Mouse (Mus musculus): ENCODE data around the gene Sema6d. TPM values are rescaled to one million over a fixed set of nuclear protein-coding genes. Genes with fewer than 3 reads are reported as not detected.
A peak's percentile ranks its signal among the peaks of the same experiment; 100 is the strongest.

The Sema6d gene
- 10 to 100 TPM; 31.3 to 45.5 TPM for total RNA-seq (2021)

DNA sequence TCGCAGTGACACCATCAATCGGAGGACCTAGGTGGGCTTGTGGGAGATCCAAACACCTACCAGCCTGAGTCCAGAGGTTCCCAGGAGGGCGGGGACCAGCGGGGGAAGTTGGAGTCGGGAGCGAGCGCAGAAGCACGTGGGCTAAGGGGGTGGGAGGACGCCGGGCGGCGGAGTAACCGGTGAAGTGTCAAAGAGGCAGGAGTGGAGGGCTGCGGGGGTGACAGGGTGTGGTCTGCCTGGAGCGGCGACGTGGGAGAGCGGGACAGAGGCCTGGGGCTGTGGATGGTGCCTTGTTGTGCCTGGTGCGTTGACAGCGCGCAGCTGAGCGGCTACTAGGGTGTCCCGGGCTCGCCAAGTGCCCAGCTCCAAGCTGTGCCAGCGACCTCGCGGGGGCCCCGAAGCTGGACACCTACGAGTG, at the start of gene Sema6d:
Sema6d (plus strand) TSS at position 157 of the 418 bp plus-strand sequence.
- intact Hi-C loops (cut with DNase I) = loop anchor here (10.0 kb wide), 1 partner anchor 775 kb away; no protein-coding TSS in a partner anchor
- peak; percentile 9 to 16 for DNase-seq

DNA sequence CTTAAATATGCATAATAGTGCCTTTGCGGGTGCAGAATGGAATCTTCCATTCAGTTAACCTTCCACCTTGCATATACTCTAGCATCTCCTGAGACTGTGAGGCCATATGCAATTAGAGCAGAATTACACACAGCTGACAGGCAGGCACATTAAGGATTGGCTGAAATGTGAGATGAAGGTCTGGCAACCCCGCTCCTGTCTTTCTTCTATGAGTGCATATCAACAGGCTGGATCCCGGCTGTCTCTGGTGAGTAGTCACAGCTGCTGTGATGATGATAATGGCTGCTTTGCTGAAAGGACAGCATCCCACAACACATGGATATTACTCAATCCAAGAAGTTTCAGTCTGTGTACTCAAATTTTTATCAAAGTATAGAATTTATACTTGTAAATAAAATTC, 29.9 kb upstream of the Sema6d start:
- intact Hi-C loops (cut with DNase I) = no loop called here
- no peak for DNase-seq

DNA sequence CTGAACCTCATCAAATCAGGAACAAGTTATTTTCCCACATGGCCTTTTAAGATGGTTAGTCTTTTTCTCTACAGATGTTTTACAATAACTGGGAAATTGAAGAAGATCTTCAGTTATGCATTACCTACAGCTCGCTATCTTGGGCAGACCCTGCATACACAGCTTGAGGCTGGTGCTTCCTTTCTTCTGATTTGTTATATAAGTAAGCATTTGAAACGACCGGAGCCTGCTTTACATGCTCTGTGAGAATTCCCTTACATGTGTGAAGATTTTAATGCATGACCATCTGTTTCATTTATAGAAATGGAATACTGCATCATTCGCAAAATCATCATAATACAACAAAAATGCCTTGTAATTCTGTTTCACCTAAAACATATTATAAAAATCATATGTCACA, 21.4 kb upstream of the Sema6d start:
- no peak for DNase-seq
- intact Hi-C loops (cut with DNase I) = no loop called here

DNA sequence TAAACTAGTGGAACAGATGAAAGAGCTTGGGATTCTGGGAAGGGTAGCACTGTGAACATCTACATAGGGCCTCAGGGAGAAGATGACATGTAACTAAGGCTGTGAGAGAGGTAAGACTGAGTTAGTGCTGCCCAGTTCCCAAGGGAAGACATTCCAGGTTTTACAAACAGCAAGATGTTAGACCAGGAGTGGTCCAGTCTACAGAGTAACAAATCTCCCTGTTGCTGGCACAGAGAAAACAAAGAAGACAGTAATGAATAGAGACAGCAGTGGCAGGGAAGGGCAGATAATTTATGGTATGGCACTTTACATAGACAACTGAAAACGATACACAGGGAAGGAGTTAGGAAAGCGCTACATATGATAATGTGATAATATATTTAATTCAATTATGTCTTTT, 19.1 kb upstream of the Sema6d start:
- intact Hi-C loops (cut with DNase I) = no loop called here
- no peak for DNase-seq

DNA sequence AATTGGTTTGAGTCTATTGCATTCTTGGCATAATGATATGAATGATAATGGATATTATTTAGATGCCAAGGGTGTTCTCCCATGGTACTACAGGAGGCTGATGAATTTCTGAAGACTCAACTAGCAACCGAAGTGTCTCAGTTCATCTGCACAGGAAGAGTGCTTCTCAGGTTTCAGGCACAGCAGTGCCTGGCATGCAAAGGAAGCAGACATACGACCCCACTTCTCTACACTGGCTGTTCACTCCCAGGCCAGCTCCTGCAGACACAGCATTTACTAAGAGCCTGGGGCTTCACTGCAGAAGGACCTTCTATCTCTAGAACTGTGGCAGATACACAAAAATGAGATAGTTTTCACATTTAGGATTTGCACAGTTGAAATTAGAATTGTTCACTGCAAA, 18.4 kb upstream of the Sema6d start:
- intact Hi-C loops (cut with DNase I) = no loop called here
- no peak for DNase-seq

DNA sequence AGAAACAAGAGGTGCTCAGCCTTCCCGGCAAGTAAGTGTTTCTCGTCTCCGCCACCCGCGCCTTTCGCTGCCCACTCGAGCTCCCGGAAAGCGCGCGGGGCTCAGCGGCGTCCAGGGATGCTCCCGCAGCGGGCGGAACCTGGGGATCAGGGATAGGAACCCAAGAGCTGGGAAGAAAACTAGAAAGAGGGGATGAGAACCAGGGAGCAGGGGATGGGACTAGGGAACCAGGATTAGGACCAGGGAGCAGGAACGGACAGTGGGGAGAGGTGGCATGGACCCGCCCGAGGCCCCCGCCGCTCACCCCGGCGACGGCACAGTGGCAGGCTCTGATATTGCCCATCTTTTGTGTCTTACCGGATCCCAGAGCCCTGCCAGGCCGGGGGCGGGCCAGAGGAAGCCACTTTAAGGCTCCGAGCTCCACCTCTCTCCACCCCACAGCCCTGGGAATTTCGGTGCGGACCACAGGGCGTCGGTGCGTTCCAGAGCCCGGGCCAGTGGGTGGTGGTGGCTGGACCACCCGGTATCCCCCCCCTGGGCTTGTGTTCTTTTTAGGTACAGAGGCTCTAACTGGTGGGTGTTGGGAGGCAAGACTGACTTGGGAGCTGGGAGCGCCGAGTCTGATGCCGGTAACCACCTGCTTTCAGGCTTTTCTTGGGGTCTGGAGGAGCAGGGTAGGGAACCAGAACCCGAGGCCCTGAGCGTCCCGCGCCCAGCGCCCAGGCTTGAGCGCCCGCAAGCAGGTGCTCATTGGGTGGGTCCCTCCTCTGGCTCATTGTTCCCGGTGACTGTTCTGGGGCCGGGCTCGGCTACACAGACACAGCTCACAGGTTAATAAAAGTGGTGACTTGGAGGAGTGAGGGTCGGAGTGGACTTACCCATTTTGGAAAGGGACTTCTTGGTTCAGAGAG, 717 bp downstream of the Sema6d start:
- intact Hi-C loops (cut with DNase I) = no loop called here
- DNase-seq = peak in 1 of 2 experiments; percentile 13

DNA sequence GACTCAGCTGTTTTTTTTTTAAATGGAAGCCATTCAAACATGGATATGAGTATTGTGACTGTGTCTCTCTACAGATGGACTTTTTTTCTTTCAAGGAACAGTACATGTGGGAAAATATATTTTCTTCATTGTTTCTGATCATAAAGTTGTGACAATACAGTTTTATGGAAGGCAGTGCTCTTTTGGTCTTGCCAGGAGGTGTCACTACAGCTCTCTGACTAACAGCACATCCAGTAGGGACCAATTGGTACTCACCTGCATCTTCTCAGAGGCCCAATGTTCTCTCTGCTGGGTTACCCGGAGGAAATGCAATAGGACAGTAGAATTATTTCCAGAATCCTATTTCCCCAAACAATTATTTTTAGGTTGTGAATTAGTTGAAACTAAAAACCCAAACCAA, 9.9 kb downstream of the Sema6d start:
- DNase-seq = no peak
- intact Hi-C loops (cut with DNase I) = loop anchor here (5.0 kb wide), 2 partner anchors 508 to 563 kb away; no protein-coding TSS in a partner anchor

DNA sequence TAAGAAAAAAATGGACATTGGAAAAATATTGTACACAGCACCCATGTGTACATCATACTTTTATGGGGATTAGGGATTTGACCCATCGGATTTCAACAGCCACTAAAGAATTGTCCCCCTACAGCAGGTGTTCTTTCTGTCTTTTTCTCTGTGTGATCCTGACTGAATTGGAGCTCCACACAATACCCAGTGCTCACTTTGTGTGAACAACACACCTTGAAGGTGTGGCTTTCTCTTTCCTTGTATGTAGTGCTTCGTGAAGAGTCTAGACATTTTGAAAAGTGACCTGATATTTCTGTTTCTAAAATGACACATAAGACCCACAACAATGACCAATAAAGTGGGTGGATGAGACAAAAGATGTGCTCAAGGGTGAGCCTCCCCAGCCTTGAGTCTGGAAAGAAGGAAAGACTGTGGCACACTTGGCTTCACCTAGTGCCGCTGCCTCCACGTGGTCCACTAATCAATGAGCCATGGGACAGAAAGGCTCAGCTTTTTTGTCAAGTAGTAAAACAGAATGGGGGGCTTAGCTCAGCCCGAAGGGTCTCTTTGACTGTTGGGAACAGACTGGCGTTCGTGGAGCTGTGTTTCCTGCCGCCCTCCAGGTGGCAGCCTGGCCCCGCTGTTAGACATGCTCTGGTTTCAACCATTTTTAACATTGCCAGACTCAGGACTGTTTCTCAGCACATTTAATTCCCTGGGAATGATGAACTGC, 10.9 kb downstream of the Sema6d start:
- intact Hi-C loops (cut with DNase I) = loop anchor here (1.0 to 5.0 kb wide), 5 partner anchors 199 to 1089 kb away; no protein-coding TSS in a partner anchor

DNA sequence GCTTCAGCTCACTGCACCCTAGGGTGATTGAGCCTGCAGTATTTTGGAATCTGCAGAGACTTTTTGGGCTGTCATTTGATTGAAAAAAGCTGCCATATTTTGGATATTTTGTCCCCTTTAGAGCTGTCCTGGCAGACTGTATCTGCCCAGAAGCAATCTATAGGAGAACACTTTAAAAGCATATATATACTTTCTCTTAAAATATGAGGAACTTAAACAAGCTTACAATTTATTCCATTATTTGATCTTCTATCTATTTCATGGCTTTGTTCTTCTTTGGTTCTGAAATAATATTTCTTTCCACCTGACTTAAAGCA, 11.4 kb downstream of the Sema6d start:
- DNase-seq = no peak
- intact Hi-C loops (cut with DNase I) = loop anchor here (1.0 to 5.0 kb wide), 5 partner anchors 198 to 1088 kb away; no protein-coding TSS in a partner anchor

More for the DNA sequence above, 10.9 kb downstream of the Sema6d start:
- DNase-seq = peak; percentile 65 to 78

DNA sequence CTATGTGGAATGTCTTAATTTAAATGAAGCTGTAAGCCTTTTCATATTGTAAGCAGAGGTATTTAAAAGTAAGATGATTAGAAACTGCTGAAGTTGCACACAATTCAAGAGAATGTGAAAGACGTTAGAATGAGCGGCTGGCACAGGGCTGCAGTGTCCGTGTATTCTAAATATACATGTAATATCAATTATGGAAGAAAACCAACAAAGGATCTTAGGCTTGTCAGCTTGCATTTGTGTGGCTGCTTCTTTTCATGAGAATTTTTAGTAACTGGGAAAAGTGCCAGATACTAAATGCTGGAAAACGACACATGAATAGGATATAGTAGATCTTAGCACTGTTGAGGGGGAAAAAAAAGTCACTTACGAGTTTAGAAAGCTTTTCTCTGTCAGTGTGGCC, 11.8 kb downstream of the Sema6d start:
- intact Hi-C loops (cut with DNase I) = loop anchor here (1.0 to 5.0 kb wide), 5 partner anchors 198 to 1088 kb away; no protein-coding TSS in a partner anchor
- DNase-seq = no peak

DNA sequence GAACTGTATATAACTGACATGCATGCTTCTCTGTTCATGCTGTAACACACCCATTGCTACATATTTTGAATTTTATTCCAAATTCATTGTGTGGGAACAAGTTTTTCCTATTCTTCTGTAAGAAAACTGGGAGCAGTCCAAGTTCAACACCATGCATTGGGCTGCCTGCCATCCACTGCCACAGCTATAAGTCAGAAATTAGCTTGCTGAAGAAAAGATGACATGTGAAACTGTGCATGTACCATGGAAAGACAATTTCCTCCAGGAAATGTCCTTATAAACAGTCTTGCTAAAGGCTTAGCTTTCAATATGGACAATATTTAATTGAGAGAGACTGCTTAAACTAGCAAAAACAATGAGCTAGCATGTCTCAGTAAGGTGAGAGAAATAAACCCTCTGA, 13.5 kb downstream of the Sema6d start:
- DNase-seq = no peak
- intact Hi-C loops (cut with DNase I) = loop anchor here (5.0 kb wide), 2 partner anchors 504 to 559 kb away; no protein-coding TSS in a partner anchor

DNA sequence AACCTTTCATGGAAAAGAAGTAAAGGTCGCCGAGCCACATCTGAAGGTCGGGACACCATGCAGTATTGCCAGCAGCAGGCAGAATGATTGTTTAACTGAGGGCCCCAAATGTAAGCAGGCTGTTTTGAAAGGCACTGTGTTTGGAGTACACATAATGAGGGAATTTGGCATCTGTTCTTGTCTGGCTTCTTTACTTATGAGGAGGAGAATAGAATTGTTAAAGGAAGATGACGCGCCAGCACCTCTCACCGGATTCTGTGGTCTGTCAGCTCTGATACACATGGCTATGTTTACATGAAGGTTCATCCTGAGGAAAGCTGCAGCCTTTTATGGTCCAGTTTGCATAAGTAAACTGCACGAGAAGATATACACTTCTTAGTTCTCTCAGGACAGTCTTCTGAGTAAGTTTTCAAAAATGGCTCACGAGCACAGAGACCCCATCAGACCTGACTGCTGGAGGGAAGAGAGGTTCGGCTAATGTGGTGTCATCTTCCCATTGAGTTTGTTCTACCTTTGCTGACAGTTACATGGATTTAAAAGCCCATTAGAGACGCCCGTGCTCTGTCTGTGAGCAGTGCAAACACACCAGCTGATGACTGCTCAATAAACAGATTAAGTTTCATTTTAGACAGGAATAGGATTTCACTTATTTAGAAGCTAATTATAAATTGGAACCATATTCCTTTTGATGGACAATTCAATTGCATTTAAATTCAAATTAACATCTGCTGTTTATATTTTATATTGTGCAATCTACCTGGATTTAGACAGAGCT, 28.9 kb downstream of the Sema6d start:
- DNase-seq = no peak
- intact Hi-C loops (cut with DNase I) = no loop called here

DNA sequence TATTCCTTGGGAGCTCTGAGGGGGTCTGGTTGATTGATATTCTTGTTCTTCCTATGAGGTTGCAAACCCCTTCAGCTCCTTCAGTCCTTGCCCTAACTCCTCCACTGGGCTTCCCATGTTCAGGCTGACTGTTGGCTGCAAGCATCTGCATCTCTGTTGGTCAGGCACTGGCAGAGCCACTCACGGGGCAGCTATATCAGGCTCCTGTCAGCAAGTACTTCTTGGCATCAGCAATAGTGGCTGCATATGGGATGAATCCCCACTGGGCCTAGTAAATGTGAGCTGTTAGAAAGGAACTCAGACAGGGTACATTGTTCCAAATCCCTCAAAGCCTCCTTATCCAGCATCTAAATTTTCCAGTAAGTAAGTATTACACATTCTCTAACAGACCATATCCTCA, 30.6 kb downstream of the Sema6d start:
- peak; percentile 20 to 43 for DNase-seq
- intact Hi-C loops (cut with DNase I) = no loop called here

DNA sequence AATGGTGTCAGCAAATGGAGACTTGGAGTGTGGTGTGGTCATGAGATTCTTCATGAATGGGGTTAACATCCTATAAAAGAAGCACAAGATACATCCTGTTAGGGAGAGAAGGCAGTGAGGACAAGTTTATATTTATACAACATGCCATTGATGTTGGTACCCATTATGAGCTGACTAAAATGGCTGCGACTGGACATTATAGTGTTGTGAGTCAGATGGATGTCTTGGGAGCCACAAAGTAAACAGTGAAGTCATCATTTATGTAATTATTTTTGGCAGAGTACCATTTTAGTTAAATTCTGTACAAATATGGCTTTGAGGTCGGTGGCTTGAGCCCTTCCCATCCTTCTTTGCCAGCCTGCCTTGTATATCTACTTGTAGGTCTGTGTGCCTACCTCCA, 31.8 kb downstream of the Sema6d start:
- intact Hi-C loops (cut with DNase I) = no loop called here
- DNase-seq = no peak

DNA sequence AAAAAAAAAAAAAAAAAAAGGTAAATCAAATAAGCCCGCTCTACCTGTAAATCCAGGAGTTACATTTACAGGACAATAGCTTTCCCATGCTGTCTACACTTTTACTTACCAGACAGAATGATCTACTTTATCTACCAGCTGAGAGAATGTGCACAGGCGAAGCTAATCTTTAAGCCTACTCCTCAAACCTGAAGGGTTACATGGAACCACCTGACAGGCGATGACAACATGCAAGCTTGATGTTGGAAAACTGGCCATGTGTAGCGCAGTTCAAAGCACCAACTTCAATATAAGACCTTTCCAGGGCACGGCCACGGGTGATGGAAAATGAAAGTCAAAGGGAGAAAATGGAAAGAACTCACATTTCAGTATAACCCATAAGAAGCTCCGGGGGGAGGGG, 35.7 kb downstream of the Sema6d start:
- DNase-seq = no peak
- intact Hi-C loops (cut with DNase I) = no loop called here

DNA sequence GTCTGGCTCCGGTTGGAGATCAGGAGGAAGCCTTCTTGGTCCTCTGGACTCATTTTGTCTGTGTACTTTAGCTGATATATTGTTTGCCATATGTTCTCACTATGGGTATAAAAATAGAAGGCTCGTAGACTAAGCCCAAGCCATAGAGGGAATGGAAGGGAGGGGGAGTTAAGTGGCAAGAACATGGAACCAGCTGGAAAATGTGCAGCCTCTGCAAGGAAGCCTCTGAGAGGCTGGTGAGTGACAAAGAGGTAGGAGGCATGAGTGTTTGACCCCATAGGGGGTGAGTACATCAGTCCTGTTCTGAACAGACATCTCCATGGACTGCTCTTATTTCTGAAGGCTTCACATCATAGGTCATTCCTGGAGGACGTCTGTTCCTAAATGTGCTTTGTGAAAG, 37.1 kb downstream of the Sema6d start:
- intact Hi-C loops (cut with DNase I) = no loop called here
- no peak for DNase-seq

DNA sequence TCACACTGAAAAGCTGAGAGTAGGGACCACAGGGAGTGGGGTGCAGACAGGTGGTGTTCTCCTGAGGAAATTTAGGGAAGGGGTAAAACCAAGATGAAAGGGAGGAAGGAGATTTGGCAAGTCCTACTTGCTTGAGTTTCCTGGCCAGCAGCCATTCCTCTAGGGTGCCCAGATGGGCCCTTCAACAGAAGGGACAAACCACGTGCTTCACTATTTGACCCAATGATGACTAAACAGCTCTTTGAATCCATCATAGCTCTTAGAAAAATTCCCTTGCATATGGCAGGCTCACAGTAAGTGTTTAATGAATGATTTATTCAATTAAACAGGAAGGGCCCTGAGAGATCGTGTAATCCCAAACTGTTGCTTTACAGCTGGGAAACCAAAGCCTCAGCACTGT, 41.1 kb downstream of the Sema6d start:
- intact Hi-C loops (cut with DNase I) = no loop called here
- DNase-seq = no peak

DNA sequence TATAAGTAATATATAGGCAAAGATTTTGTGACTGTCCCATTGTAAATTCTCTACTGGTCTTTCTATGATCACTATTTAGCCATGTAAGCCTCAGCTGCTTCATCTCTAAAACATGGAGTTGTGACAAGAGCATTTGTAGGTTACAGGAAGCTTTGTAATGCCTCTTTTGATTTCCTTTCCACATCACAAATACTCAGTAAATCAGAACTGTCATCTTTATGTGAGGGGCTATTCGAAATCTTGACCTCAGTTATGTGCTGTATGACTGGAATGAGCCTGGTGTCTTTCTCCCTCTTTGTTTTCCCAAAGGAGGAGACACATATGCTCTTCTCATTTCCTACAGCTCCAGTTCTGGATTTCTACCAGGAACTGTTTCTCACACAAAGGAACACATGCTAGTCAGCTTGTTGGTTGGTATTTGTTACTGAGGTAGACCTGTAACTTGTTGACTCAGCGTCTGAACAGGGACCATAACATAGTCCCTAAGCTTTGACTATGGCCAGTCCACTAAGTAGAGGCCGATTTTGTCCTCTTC, 51.8 kb downstream of the Sema6d start:
- no peak for DNase-seq

DNA sequence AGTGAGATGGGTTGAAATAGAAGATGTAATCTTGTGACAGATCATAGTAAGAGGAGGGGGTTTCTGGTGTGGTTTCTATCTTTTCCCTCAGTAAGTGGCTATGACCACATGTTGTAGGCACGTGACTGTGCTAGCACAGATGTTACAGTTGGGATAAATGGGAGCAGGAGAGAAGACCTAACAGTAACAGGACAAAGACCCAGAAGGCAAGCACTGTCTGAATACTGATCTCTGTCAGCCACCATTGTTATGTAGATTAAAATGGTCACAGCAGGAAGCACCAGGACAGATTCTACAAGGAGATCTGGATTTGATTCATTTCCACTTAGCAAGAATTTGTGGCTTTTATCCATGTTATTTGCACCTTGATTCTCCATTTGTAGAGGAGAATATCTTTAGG, 55.8 kb downstream of the Sema6d start:
- DNase-seq = no peak
- intact Hi-C loops (cut with DNase I) = no loop called here

More for the DNA sequence above, 51.8 kb downstream of the Sema6d start:
- intact Hi-C loops (cut with DNase I) = no loop called here

DNA sequence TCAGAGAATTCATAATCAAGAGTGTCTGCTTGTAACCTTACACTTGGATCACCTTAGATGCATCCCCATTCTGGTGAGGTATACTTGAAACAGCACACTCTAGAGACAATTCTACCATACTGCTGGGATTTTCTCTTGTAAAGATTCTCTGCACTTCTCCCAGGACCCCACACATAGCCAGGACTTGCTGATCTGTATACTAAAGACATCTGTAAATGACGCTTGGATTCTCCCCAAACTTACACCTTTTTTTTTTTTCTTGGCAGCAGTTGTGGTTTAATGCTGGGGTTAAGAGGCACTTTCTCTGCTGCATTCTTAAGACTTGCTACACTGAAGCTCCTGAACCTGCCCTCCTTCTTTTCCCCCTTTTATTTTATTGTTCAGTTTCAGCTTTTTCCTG, 68.4 kb downstream of the Sema6d start:
- DNase-seq = no peak
- intact Hi-C loops (cut with DNase I) = no loop called here
